Mouse (Mus musculus) left cerebral cortex, postnatal 36 days (tissue): Measurements from ENCODE around the gene Pibf1. TPM values are rescaled to one million over a fixed set of nuclear protein-coding genes. Genes with fewer than 3 reads are reported as not detected.

Experiments used
- DNase-seq, 2 experiments: peaks; one replicate each; pipeline ENCODE4 v3.0.0; 2021 to 2022; ENCODE audit warnings: low spot score in 2 of 2, mixed read lengths in 1 of 2
- intact Hi-C: fragments of 180-260 bp; cut with DNase I; formaldehyde crosslinking; loops from one replicate; pipeline ENCODE4 v1.15.1; 2025
- total RNA-seq, 2 experiments: library from RNA; stranded (reverse); gene quantifications; 2 replicates each; pipeline ENCODE4 v1.2.3; 2021

The Pibf1 gene
- total RNA-seq, 2 experiments from 2014 or later, result 10.2 to 15.8 TPM

GRCm38 (mm10) chr14:99240563-99240962 lies 141.3 kb downstream of the Pibf1 start:
- no peak for DNase-seq
- intact Hi-C loops, result no loop called here

- no peak for DNase-seq
Observed at GRCm38 (mm10) chr14:99244508-99244907, 145.3 kb downstream of the Pibf1 start.

DNA sequence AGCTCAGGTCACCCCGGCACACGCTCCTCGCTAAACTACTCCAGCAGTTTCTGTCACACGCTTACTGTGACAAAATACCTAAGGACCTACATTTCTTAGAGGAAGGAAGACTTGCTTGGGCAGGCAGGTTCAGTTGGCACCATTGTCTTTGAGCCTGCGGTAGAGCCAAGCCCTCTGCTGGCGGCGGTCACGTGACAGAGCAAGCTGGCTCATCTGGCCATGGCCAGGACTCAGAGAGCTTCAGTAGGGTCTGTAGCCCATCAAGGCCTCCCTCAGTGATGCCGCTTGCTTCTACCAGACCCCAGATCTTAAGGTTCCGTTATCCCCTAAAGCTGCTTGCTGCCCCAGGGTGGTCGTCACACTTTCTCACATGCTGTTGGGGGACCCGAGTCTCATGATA lies 162.8 kb downstream of the Pibf1 start:
- DNase-seq, result no peak
- intact Hi-C loops, result no loop called here

More at GRCm38 (mm10) chr14:99244508-99244907, 145.3 kb downstream of the Pibf1 start:
- intact Hi-C loops, result no loop called here

DNA sequence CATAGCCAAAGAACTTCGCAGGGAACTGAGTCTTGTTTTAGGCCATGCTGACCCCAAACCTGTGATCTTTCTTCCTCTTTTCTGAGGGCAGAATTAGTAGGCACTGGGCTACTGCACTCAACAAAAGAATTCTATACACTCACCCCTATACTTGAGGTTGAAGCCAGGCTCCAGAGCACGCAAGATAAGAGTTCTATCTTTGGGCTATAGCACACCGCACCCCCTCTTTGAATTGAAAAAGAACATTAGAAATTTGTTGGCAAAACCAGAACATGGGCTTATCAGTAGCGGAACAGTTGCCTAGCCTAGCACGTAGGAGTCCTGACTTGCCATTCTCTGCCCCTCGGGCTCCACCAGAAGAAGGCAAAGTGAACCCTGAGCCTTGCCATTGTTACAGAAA lies 164.6 kb downstream of the Pibf1 start:
- no peak for DNase-seq

GRCm38 (mm10) chr14:99265791-99266190 lies 166.6 kb downstream of the Pibf1 start:
- intact Hi-C loops, result no loop called here
- DNase-seq, result no peak

More for the DNA sequence above, 164.6 kb downstream of the Pibf1 start:
- intact Hi-C loops, result no loop called here

DNA sequence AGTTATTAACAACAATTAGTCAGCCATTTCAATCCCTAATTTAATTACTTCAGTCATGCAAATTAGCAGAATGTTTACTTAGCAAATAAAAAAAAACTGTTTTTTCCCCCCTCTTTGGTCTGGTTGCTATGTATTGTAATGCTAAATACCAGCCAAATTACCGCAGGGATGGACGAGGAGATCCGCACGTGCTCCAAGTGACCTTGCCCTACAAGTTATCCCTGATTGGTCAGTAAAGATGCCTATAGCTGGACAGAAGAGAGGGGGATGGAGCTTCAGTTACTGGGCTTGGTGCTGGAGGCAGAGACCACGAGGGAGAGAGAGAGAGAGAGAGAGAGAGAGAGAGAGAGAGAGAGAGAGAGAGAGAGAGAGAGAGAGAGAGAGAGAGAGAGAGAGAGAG lies 167.5 kb downstream of the Pibf1 start:
- no peak for DNase-seq
- intact Hi-C loops, result no loop called here

DNA sequence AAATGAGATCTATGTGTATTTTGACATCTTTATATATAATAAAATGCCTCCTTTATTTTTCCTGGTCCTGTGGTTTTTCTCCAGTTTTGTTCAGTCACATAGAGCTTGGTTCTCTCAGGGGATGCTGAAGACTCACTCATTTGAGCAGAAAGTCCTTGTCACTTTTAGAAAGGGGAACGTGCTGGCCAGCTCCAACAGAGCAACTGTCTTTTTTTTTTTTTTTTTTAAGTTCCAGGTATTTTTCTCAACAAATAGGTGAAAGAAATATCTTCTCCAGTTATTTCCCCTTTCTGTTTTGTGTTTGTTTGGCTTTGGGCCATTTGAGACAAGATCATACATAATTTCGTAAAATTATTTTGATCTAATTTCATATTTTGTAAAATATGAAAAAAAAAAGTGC lies 174.8 kb downstream of the Pibf1 start:
- no peak for DNase-seq
- intact Hi-C loops, result no loop called here

GRCm38 (mm10) chr14:99275827-99276226 lies 176.6 kb downstream of the Pibf1 start:
- no peak for DNase-seq
- intact Hi-C loops, result no loop called here

DNA sequence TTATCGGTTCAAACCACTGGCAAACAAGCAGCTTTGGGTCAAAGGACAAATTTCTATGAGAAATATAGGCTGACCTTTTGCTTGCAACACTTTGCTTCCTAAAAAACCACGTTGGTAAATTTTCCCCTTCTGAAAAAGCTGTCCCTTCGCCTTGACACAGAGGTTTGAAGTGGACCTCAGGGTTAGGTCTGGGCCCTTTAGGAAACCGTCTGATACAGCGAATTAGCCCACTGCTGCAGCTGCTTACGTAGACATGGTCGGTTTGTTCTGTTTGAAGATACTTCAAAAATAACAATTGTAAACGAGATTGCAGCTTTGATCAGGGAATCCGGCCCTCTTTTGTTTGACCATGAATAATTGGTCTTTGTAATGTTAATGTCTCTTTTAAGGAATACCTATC lies 179.1 kb downstream of the Pibf1 start:
- intact Hi-C loops, result no loop called here
- no peak for DNase-seq

DNA sequence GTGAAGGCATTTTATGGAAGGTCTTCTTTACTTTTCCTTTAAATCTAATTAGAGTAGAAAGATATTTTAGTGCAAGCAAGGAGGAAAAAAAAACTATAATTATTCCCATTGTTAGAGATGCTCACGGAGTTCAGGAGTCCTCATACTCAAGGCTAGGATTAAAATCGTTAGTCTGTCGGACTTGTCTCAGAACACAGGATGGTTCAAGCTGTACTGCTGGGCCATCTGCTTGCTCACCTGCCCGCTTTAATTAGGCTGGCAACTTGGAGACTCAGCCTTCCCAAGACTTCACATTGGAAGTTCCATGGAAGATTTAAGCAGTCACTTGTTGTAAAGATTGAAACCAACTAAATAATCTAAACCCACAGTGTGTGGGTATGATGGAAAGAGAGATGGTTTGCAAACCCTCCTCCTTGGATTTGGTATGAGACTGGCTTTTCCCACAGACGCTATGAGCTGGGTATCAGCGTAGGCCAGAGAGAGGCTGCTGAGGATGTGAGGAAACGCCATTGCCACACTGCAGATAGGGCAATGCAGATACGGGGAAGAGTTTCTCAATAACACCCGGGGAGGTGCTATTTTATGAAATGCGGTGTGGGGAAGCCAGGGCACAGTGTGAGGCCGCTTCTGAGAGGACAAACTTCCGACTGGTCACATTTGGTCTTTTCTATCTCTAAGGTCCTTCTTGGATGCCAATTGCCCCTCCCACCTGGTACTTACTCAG lies 179.7 kb downstream of the Pibf1 start:
- intact Hi-C loops, result no loop called here
- DNase-seq, result no peak

GRCm38 (mm10) chr14:99280399-99280798 lies 181.2 kb downstream of the Pibf1 start:
- no peak for DNase-seq
- intact Hi-C loops, result no loop called here

DNA sequence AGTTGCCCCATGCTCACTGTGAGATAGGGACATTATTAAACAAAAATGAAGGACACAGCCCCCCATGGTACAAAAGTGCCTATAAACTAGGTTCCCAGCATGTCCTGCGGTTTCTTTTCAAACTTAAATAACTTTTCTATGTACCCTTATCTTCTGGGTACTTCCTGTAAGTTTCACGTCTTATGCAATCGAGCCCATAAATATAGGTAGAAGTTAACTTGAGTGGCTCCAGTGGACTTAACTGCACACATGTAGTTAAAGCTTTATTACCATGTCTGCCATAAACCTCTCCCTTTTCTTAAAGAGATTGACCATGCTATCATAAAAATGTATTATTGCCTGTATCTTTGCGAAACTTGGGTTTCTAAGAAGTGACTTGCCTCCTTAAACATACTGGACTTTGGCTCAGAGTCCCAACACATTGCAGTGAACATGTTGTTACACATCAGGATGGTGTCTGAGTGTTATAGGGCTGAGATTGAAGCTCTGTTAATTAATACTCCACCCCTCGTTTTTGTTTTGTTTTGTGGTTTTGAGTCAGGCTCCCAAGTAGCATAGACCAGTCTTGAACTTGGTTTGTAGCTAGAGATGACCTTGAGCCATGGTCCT lies 181.7 kb downstream of the Pibf1 start:
- intact Hi-C loops, result no loop called here
- DNase-seq, result no peak

GRCm38 (mm10) chr14:99285486-99285885 lies 186.3 kb downstream of the Pibf1 start:
- DNase-seq, result no peak
- intact Hi-C loops, result no loop called here

DNA sequence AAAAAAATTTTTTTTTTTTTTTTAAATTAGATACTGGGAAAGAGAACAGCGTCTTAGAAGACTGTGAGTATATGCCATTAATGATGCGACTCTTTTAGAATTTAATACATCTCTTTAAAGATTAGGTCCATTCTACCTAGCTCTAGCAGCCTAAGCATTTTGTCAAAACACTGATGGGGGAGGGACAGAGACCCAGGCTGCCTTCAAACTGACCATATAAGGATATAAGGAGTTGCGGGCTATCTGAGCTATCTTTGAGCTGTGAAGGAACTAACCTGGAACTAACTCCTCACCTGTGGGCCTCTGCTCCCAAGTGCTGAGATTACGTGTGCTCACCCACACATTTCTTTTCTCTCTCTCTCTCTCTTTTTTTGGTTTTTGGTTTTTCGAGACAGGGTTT lies 193.0 kb downstream of the Pibf1 start:
- no peak for DNase-seq
- intact Hi-C loops, result no loop called here

GRCm38 (mm10) chr14:99294424-99294823 lies 195.2 kb downstream of the Pibf1 start:
- DNase-seq, result no peak
- intact Hi-C loops, result no loop called here

- no peak for DNase-seq
- intact Hi-C loops, result loop anchor here (2.0 to 5.0 kb wide), 2 partner anchors 15 to 597 kb away; no protein-coding TSS in a partner anchor
Observed at GRCm38 (mm10) chr14:99295606-99296341, 196.6 kb downstream of the Pibf1 start.

DNA sequence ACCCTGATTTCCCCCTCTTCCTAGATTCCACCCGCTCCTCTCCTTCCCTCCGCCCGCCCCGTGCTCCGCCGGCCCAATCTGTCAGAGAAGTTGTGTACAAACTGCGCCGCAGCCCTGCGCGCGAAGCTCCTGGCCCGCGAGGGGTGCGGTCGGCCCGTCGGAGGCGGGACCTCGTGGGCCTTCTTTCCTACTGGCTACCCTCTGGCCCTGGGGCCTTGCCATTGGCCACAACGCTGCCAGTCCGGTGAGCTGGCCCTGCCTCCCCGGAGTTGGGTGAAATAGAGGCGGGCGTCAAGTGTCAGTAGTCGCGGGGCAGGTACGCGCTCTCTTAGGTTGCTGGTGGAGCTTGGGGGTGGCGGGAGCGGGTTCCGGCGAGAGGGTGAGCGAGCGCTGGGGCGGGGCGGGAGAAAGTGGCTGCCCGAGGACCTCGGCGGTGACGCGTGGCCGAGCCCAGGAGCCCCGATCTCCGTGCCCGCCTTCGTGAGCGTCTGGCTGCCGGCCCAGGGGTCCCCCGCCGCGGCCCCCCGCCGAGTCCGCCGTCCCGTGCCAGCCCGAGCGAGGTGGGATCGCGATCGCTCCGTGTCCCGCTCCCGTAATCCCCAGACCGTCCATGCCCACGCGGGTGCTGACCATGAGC lies 199.3 kb downstream of the Pibf1 start, which contains the start of gene Klf5:
Klf5 (plus strand) TSS at position 307 of the 637 bp plus-strand sequence.
- intact Hi-C loops, result loop anchor here (5.0 kb wide), 1 partner anchor 594 kb away; no protein-coding TSS in a partner anchor
- peak; percentile 91 to 92 for DNase-seq

- DNase-seq, result peak; percentile 63 to 72
- intact Hi-C loops, result loop anchor here (5.0 kb wide), 1 partner anchor 593 kb away; no protein-coding TSS in a partner anchor
Observed at GRCm38 (mm10) chr14:99299022-99299481, 199.8 kb downstream of the Pibf1 start.

DNA sequence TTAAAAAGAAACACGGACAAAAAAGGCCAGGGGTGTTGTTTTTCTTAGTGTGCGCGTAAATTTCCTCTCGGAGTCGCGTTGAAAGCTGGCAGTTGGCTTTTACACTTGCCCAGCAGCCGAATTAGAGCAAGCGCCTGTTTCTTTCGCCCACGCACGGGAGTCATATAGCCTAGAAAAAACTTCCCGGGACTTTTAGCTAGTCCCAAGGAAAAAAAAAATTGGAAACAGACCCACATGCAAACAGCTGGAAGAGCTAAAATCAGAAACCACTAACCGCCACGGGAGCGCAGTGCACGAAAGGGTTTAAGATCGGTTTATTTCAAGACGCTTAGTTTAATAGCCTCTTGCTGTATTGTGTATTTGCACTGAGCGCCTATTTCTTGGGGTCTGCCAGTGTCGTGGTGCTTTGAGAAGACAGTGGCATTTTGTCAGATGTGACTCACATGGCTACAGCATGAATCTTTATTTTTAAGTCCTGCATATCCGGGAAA lies 200.5 kb downstream of the Pibf1 start:
- DNase-seq, result peak; percentile 38 to 50
- intact Hi-C loops, result loop anchor here (5.0 kb wide), 2 partner anchors 448 to 593 kb away; no protein-coding TSS in a partner anchor
